Mouse (Mus musculus): Measurements from ENCODE around the gene Cdk13.

Gene Cdk13

DNA sequence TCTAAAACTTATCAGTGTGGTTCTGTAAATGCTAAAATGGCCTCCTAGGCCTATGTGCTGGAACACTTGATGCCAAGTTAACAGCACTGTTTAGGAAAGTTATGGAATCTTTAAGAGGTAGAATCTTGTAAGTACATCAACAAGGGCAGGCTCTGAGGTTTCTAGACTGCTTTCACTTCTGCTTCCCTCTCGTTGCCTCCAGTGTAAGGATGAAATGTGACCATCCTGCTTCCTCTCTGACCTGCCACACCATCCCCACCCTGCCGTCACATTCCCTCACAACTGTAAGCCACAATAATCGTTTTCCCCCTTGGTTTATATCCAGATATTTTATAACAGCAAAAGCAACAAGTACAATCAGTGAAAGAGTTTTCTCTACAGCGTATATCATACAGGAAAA lies 49.9 kb downstream of the Cdk13 start:
- no peak for DNase-seq (ENCODE audit: low read depth)

GRCm38 (mm10) chr13:17728798-17729197 lies 76.1 kb downstream of the Cdk13 start:
- no peak for DNase-seq (ENCODE audit: low read depth)

DNA sequence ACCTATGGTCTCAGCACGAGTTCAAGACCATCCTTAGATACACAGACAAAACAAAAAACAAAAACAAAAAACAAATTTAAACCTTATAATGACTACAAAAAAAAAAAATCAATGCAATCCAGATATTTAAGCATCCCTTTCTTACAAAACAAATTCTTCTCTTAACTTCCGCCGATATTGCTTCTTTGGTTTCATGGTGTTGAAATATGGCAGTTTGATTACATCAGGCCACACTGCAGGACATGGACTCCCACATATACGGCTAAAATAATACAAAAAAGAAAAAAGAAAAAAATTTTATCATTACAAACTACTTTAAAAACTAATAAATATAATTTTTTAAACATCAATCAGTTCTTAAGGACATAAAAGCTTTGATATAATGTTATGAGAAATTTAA lies 77.0 kb downstream of the Cdk13 start:
- DNase-seq (ENCODE audit: low read depth) = no peak

GRCm38 (mm10) chr13:17717357-17717756 lies 87.5 kb downstream of the Cdk13 start:
- DNase-seq (ENCODE audit: low read depth) = no peak

DNA sequence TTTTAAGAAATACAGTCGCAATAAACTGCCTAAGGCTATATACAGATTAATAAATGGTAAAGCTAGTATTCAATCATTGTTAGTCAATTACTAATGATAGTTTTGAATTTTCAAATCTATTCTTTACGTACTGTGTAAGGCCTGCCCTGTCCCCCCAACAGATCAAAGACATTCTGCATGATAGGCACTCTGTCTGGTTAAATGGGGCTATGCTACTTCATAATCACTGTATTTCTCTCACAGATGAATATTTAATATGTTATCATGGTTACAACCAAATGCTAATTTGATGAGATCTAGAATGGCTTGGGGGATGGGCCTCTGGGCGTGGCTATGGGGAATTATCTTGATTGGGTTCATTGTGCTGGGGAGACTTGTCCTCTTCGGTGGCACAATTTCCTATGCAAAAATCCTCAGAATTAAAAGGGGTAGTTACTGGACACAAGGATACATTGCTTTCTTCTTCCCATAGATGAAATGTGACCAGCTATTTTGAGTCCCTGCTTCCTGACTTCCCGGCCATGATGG lies 96.0 kb downstream of the Cdk13 start:
- no peak for DNase-seq (ENCODE audit: low read depth)

- DNase-seq (ENCODE audit: low read depth) = no peak
These were observed 99.6 kb downstream of the Cdk13 start for GRCm38 (mm10) chr13:17705188-17705826.

DNA sequence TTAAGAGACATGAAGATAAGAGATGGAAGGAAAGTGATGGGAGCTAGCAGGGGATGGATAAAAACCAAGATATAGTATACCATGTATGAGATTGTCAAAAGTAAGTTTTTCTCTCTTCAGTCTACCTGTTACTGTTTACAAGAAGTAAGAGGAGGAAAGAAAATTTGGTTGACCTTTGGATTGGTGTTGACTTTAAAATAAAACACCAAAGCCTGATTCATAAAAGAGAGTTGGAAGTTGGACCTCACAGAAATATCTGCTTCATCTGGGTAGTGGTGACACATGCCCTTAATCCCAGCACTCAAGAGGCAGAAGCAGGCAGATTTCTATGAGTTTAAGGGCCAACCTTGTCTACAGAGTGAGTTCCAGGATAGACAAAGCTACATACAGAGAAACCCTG lies 102.6 kb downstream of the Cdk13 start:
- DNase-seq (ENCODE audit: low read depth) = no peak

GRCm38 (mm10) chr13:17701322-17701721 lies 103.6 kb downstream of the Cdk13 start:
- DNase-seq (ENCODE audit: low read depth) = no peak

GRCm38 (mm10) chr13:17700090-17700715 lies 104.7 kb downstream of the Cdk13 start:
- no peak for DNase-seq (ENCODE audit: low read depth)

DNA sequence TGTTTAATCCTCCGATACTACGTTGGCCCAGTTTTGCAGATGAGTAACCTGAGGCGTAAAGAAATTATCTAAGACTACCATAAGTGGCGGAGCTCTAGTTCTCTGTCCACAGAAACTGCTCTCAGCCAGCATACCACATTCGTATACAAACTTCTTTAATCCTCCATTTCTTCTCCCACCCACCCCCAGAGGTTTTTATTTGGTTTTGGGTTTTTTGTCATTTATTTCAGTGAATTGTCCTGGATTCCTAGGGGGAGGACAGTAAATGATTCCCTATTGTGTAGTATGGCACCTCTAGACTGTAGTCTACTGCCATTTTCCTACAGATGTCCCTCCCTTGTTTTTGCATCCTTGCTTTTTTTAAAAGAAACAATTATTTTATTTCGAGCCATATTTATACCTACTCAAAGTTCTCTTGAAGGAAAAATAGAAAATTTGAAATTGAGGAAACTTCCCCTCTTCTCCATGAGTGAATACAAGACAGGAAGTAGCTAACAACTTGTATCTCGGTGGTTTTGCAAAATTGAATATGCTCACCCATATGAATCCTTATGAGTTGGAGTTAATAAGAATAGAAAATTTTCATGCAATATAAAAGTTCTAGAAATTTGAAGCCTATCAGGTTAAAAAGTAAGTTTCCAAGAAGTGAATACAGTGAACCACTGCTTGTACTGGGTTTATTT lies 108.9 kb downstream of the Cdk13 start:
- DNase-seq (ENCODE audit: low read depth) = peak; percentile 67

- peak; percentile 100 for DNase-seq (ENCODE audit: low read depth)
These were observed 109.8 kb downstream of the Cdk13 start, which contains the start of the genes Mplkip and Sugct for GRCm38 (mm10) chr13:17694911-17695699. TSS of gene Mplkip (plus strand) at chr13:17695192. TSS of gene Sugct (minus strand) at chr13:17695553.

GRCm38 (mm10) chr13:17694414-17694813 lies 110.5 kb downstream of the Cdk13 start:
- no peak for DNase-seq (ENCODE audit: low read depth)

- DNase-seq (ENCODE audit: low read depth) = peak; percentile 42
These were observed 111.1 kb downstream of the Cdk13 start for GRCm38 (mm10) chr13:17693816-17694215.

DNA sequence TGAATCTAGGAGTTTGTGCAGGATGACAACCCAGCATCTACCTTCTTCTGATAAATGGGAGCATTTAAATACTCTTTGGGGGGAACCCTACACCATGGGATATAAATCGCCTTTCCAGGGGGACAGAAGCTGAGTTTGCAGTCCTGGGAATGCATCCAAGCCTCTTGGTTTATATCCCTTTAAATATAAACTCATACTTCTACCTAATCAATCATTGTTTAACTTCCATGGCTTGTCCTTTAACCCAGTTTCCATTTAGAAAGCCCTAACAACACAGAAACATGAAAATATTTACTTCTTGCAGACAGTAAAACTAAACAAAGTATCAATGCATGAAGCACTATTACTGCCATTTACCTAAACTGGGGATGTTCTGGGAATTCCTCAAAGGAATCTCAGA lies 113.5 kb downstream of the Cdk13 start:
- no peak for DNase-seq (ENCODE audit: low read depth)

- no peak for DNase-seq (ENCODE audit: low read depth)
These were observed 114.2 kb downstream of the Cdk13 start for GRCm38 (mm10) chr13:17690686-17691085.

DNA sequence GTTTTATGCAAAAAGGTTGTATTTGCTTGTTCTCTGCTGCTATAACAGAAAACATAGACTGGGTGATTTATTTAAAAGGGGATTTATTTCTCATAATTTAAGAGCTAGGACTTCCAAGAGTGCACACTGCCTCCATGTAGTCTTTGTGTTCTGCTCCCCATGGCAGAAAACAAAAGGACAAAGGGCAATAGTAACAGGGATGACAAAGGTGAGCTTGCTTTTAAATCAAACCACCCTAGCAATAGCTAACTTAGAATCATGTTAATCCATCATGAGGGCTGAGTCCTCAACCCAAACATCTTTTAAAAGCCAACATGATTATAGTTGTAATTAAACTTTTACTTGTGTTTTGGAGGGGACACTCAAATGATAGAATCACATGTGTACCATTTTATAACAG lies 115.4 kb downstream of the Cdk13 start:
- no peak for DNase-seq (ENCODE audit: low read depth)

GRCm38 (mm10) chr13:17671122-17671521 lies 133.8 kb downstream of the Cdk13 start:
- DNase-seq (ENCODE audit: low read depth) = no peak

GRCm38 (mm10) chr13:17667380-17667779 lies 137.5 kb downstream of the Cdk13 start:
- DNase-seq (ENCODE audit: low read depth) = no peak
